Mouse (Mus musculus) stomach, postnatal 0 days (tissue): Measurements from ENCODE around the gene Actr3.

Source experiments
- CTCF ChIP-seq: IDR thresholded peaks from 2 replicates; pipeline ENCODE4 v1.5.1; 2016; ENCODE audit warnings: antibody characterized with exemption, low read depth, mild to moderate bottlenecking, moderate library complexity
- EP300 ChIP-seq: optimal IDR thresholded peaks from 2 replicates; pipeline ENCODE3; 2016; ENCODE audit warnings: antibody characterized with exemption

DNA sequence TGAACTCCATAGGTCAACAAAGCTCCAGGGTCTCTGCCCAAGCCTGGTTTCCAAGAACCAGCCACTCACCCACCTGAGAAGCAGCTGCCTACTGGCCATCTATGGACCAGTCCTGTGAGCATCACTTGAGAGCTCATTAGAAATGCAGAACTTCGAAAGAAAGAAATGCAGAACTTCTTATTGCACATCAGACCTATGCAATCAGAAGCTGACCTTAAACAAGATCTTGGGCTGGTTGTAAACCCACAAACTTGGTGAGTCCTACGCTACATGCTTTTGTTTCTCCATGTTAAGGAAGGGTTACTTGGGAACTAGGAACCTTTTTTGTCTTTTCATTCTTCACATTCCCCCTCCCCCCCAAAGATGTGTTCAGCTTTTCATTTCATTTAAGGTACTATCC lies 92.4 kb downstream of the Actr3 start:
- no peak for TF ChIP-seq CTCF
- no peak for TF ChIP-seq EP300
